Mouse (Mus musculus) midbrain, embryonic 14.5 days (tissue): ENCODE measurements at regions not wholly inside any gene's neighbourhood (a gene's known extent, or its start where the extent isn't known, plus 50 kb on each side); places are given as distances from the start of the nearest gene placed in this dataset.
A peak's percentile ranks its signal among the peaks of the same experiment; 100 is the strongest.

Experiments
- ATAC-seq: fragments of 200-750 bp; cut with Nextera tagmentation; 2 replicates; pipeline ENCODE4 v1.8.0; 2017; ENCODE audit warnings: moderate number of reproducible peaks, moderate library complexity; ENCODE audit not compliant: low FRiP score, low TSS enrichment
- DNase-seq: peaks from one replicate; pipeline ENCODE4 v3.0.0-alpha.2; 2015
- H3K27ac ChIP-seq: fragments of 300-500 bp; sonication (generic); replicated peaks from 2 replicates; pipeline ENCODE4 v1.5.1; 2014; ENCODE audit warnings: mild to moderate bottlenecking, low read depth, low read length, moderate library complexity
- H3K27me3 ChIP-seq: fragments of 300-500 bp; sonication (generic); 2 replicates; pipeline ENCODE4 v1.6.1; 2014; ENCODE audit warnings: low read length, control low read depth, mixed read lengths; ENCODE audit not compliant: control insufficient read depth, insufficient read depth
- H3K36me3 ChIP-seq: fragments of 300-500 bp; sonication (generic); 2 replicates; pipeline ENCODE4 v1.6.1; 2014; ENCODE audit warnings: low read length, control low read depth; ENCODE audit not compliant: control insufficient read depth, insufficient read depth
- H3K4me1 ChIP-seq: fragments of 300-500 bp; sonication (generic); 2 replicates; pipeline ENCODE4 v1.6.1; 2014; ENCODE audit warnings: mild to moderate bottlenecking, antibody characterized with exemption, low read length, control low read depth; ENCODE audit not compliant: control insufficient read depth, insufficient read depth
- H3K4me2 ChIP-seq: fragments of 300-500 bp; sonication (generic); 2 replicates; pipeline ENCODE4 v1.6.1; 2014; ENCODE audit warnings: mild to moderate bottlenecking, low read length, moderate library complexity
- H3K4me3 ChIP-seq: fragments of 300-500 bp; sonication (generic); replicated peaks from 2 replicates; pipeline ENCODE4 v1.5.1; 2014; ENCODE audit warnings: low read depth, low read length
- H3K9ac ChIP-seq: fragments of 300-500 bp; sonication (generic); replicated peaks from 2 replicates; pipeline ENCODE4 v1.6.1; 2014; ENCODE audit warnings: mild to moderate bottlenecking, low read length, moderate library complexity
- H3K9me3 ChIP-seq: fragments of 300-500 bp; sonication (generic); 2 replicates; pipeline ENCODE4 v1.6.1; 2016; ENCODE audit warnings: low read length, control low read depth, mixed read lengths; ENCODE audit not compliant: control insufficient read depth
- WGBS: fragments of 180-500 bp; shearing (Covaris S2); extraction: QIAGEN DNeasy Blood & Tissue Kit; methylation state at CpG from one replicate; pipeline ENCODE4 v1.1.7; 2014; 5-methylcytosine and 5-hydroxymethylcytosine counted together

DNA sequence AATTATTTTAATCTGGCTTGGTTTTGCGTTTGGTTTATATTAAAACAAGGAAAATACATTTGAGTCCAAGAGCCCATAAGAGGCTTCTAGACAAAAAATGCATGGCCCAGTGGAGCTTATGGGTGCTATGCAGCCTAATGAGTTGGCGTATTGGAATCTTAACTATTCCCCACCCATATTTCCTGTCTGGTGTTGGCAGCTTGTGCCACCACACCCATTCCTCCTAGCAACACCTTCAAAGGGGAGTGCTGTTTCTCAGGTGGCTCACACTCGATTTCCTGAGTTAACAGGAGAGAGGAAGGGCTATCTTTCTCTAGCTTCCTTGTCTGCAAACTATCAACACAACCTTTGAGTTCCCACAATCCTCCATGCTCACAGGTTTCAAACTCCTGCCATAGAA is 331.0 kb downstream of the Plk2 start:
- DNase-seq (no peak), ATAC-seq (no peak)
- no peak overlapping the region for H3K9ac ChIP-seq
- 80% methylated on average over 3 of the region's 3 CpGs for WGBS
- no peaks in the 10 kb centered on the region for H3K9me3 ChIP-seq
- no peak overlapping the region for H3K4me3 ChIP-seq
- H3K27ac ChIP-seq = no peak overlapping the region
- H3K4me1 ChIP-seq = no peaks in the 10 kb centered on the region
- H3K36me3 ChIP-seq = no peaks in the 10 kb centered on the region
- no peak overlapping the region for H3K4me2 ChIP-seq
- H3K27me3 ChIP-seq = no peaks in the 10 kb centered on the region

DNA sequence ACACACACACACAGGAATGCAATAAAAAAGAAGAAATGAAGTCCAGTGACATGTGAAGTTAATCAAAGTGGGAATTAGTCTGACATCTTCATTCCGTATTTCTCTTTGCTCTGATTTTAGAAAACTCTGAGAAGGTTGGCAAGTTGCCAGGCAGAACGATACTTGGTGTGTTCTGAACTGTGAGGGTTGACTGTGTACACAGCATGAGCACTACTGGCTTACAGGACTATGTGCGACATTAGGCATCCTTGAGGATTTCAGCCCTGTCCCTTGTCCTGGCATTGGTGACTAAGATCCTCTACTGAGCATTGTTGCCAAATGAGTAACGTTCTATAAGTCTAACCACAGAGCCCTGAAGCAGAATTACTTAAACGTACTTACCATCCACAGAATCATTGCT is 340.7 kb downstream of the Plk2 start:
- DNase-seq = peak; percentile 59
- no peak overlapping the region for H3K4me3 ChIP-seq
- H3K27me3 ChIP-seq = no peaks in the 10 kb centered on the region
- 50% methylated on average over 5 of the region's 5 CpGs for WGBS
- H3K9ac ChIP-seq = no peak overlapping the region
- H3K4me1 ChIP-seq = no peaks in the 10 kb centered on the region
- H3K27ac ChIP-seq = no peak overlapping the region
- no peaks in the 10 kb centered on the region for H3K36me3 ChIP-seq
- ATAC-seq = no peak
- no peak overlapping the region for H3K4me2 ChIP-seq
- H3K9me3 ChIP-seq = no peaks in the 10 kb centered on the region

DNA sequence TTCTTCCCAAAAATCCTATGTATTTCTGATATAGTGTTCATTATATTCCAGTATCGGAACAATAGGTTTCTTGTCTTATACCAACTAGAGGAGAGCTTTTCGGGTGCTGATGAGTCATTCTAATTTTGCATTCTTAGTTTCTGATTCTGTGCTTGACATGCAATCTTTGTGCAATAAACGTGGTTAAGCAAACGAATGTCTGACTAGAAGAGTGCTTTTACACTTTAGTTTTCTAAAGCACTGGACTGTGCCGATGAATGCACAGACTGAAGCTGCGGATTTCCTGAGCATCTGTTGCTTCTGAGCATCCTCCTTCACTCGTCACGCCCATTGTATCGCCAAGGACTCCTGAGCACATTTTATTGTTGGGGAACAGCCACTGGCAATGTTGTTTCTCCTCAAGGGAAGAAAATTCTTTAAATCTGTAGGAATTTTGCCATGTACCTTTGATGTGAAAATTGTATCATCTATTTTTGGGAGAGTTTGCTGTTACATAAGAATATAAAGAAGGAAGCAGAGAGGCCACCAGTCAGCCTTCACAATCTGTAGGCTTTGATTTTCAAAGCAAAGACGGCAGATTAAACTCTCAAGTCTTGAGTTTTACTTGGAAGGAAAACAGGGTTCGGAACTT is 346.8 kb downstream of the Plk2 start:
- no peak for ATAC-seq
- H3K27ac ChIP-seq = no peak overlapping the region
- H3K9ac ChIP-seq = no peak overlapping the region
- H3K4me3 ChIP-seq = no peak overlapping the region
- H3K27me3 ChIP-seq = no peaks in the 10 kb centered on the region
- peak; percentile 5 for DNase-seq
- no peaks in the 10 kb centered on the region for H3K36me3 ChIP-seq
- WGBS = 78% methylated on average over 11 of the region's 11 CpGs
- no peaks in the 10 kb centered on the region for H3K4me1 ChIP-seq
- H3K4me2 ChIP-seq = no peak overlapping the region
- H3K9me3 ChIP-seq = no peaks in the 10 kb centered on the region

GRCm38 (mm10) chr13:110747223-110747868 is 352.5 kb downstream of the Plk2 start:
- ATAC-seq = no peak
- Histone ChIP-seq H3K4me3 (no peak overlapping the region), H3K27me3 (no peaks in the 10 kb centered on the region), H3K9ac (no peak overlapping the region), H3K4me2 (no peak overlapping the region), H3K27ac (no peak overlapping the region), H3K9me3 (no peaks in the 10 kb centered on the region), H3K36me3 (no peaks in the 10 kb centered on the region), H3K4me1 (0 out of 2 replicates have a peak, but pooled peaks cover 3% of the 10 kb centered on the region)
- peak; percentile 13 for DNase-seq
- 54% methylated on average over 6 of the region's 6 CpGs for WGBS

GRCm38 (mm10) chr13:110752746-110753145 is 357.9 kb downstream of the Plk2 start:
- DNase-seq (no peak), ATAC-seq (no peak)
- Histone ChIP-seq H3K4me1 (no peaks in the 10 kb centered on the region), H3K27ac (no peak overlapping the region), H3K9ac (no peak overlapping the region), H3K36me3 (no peaks in the 10 kb centered on the region), H3K4me3 (no peak overlapping the region), H3K9me3 (no peaks in the 10 kb centered on the region), H3K4me2 (no peak overlapping the region), H3K27me3 (no peaks in the 10 kb centered on the region)
- 86% methylated on average over 4 of the region's 4 CpGs for WGBS

DNA sequence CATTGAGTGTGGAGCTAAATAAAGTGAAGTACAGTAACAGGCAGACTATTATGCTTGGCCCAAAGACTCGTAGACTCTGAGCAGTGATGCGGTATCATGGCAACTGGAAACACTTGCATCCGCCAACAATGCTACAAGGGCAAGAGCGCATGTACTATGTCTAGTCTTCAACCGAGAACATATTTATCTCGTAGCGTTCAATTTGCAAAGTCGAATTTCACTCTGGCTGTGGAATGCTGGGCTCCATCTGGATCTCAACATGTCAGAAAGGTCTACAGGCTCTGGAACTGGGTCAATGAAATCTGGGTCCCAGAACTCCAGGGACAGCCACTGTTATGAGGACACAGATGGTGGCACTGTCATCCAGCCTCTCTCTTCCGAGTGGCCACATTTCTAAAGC is 359.7 kb downstream of the Plk2 start:
- 80% methylated on average over 9 of the region's 9 CpGs for WGBS
- Histone ChIP-seq H3K4me1 (no peaks in the 10 kb centered on the region), H3K27ac (no peak overlapping the region), H3K4me3 (no peak overlapping the region), H3K27me3 (no peaks in the 10 kb centered on the region), H3K4me2 (no peak overlapping the region), H3K9ac (no peak overlapping the region), H3K9me3 (no peaks in the 10 kb centered on the region), H3K36me3 (no peaks in the 10 kb centered on the region)
- no peak for ATAC-seq
- DNase-seq = peak; percentile 23

DNA sequence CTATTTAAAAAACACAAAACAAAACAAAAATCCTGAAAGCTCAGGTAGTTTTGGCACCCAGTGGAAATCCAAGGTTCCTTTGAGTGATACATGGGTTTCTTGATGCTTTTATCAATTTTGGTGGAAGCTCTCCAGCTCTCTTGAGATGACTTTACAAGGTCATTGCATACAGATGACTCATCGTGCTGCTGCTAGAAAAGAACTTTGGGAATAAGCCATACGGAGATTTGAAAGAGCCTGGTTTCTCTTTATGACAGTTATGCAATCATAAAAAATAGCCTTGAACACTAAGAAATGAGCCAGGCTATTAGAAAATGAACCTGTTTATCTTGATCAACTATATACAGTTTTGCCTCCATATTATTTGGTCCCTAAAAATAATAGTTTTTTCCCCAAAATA is 362.0 kb downstream of the Plk2 start:
- Histone ChIP-seq H3K9ac (no peak overlapping the region), H3K9me3 (no peaks in the 10 kb centered on the region), H3K4me2 (no peak overlapping the region), H3K4me3 (no peak overlapping the region), H3K4me1 (no peaks in the 10 kb centered on the region), H3K27me3 (no peaks in the 10 kb centered on the region), H3K36me3 (no peaks in the 10 kb centered on the region), H3K27ac (no peak overlapping the region)
- ATAC-seq = no peak
- WGBS = 86% methylated on average over 2 of the region's 2 CpGs
- no peak for DNase-seq

DNA sequence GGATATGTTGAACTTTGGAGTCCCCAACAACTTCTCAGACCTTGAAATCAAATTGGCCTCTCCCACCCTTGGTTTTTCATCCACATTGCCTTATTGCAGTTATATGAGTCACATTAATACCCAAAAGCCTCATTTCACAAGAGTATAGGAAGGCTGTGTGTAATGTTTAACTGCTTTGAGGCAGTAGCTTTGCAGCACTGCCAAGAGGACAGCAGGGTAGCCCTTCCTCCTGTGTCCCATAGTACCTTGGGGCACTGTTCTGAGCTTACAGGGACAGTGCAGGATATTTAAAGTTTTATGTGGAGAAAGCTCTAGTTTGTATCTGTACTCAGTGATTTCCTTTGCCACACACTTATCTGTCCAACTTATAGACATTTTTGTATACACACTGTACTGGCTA is 374.4 kb downstream of the Plk2 start:
- Histone ChIP-seq H3K27me3 (no peaks in the 10 kb centered on the region), H3K9ac (no peak overlapping the region), H3K4me3 (no peak overlapping the region), H3K4me2 (no peak overlapping the region), H3K36me3 (no peaks in the 10 kb centered on the region), H3K4me1 (no peaks in the 10 kb centered on the region), H3K27ac (no peak overlapping the region), H3K9me3 (no peaks in the 10 kb centered on the region)
- DNase-seq (no peak), ATAC-seq (no peak)

GRCm38 (mm10) chr13:110775251-110775650 is 380.4 kb downstream of the Plk2 start:
- Histone ChIP-seq H3K9me3 (no peaks in the 10 kb centered on the region), H3K27ac (no peak overlapping the region), H3K27me3 (no peaks in the 10 kb centered on the region), H3K4me1 (no peaks in the 10 kb centered on the region), H3K4me3 (no peak overlapping the region), H3K4me2 (no peak overlapping the region), H3K36me3 (no peaks in the 10 kb centered on the region), H3K9ac (no peak overlapping the region)
- DNase-seq = no peak
- no peak for ATAC-seq
